Mouse (Mus musculus): Measurements from ENCODE around the gene Dlx2. TPM values are rescaled to one million over a fixed set of nuclear protein-coding genes. Genes with fewer than 3 reads are reported as not detected.

The Dlx2 gene
- polyA plus RNA-seq, 1 experiment, result 0.01 TPM

DNA sequence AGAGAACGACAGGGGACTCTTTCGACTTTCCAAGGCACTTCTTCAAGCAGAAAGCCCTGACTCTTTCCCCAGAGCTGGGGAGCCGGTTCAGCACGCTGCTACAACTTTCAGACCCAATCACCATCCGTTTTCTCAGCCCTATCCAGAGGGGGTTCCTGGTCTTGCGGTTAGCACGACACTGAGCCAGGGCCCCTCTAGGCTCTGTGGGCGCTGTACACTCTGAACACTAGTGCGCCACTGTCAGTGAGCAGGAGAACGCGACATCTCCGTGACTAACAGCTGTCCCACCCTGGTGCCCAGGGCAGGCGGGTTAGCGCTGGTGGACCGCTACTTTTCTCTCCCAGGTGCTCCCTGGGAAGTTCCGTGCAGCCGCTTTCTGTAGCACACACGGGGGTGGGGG, 5.2 kb upstream of the Dlx2 start:
- Histone ChIP-seq H3K9me3 (ENCODE audit: control insufficient read depth, low read length) (peaks cover 2% of the 10 kb centered on the region; the same call in 1 of the 2 replicates), H3K4me3 (replicated peaks) (no peak overlapping the region), H3K4me1 (ENCODE audit: control insufficient read depth) (peaks cover 1% of the 10 kb centered on the region), H3K27me3 (ENCODE audit: control insufficient read depth) (peaks cover 76% of the 10 kb centered on the region), H3K36me3 (ENCODE audit: control insufficient read depth) (no peaks in the 10 kb centered on the region)
- TF ChIP-seq GATA1 (IDR thresholded peaks at IDR 0.05; ENCODE audit: low read length) (no peak), TAL1 (IDR thresholded peaks at IDR 0.05; ENCODE audit: low read length) (no peak)

- no peak overlapping the region for H3K4me3 ChIP-seq (replicated peaks)
- TF ChIP-seq GATA1 (IDR thresholded peaks at IDR 0.05; ENCODE audit: low read length) (no peak), TAL1 (IDR thresholded peaks at IDR 0.05; ENCODE audit: low read length) (no peak)
- peaks cover 15% of the 10 kb centered on the region for H3K9me3 ChIP-seq (ENCODE audit: control insufficient read depth, low read length)
- peaks cover 90% of the 10 kb centered on the region for H3K27me3 ChIP-seq (ENCODE audit: control insufficient read depth)
- peaks cover 13% of the 10 kb centered on the region for H3K4me1 ChIP-seq (ENCODE audit: control insufficient read depth)
- no peaks in the 10 kb centered on the region for H3K36me3 ChIP-seq (ENCODE audit: control insufficient read depth)
These were observed 3.8 kb upstream of the Dlx2 start for GRCm38 (mm10) chr2:71550330-71550729.

GRCm38 (mm10) chr2:71547829-71548228, 1.3 kb upstream of the Dlx2 start:
- Histone ChIP-seq H3K4me1 (ENCODE audit: control insufficient read depth) (peaks cover 20% of the 10 kb centered on the region), H3K9me3 (ENCODE audit: control insufficient read depth, low read length) (peaks cover 31% of the 10 kb centered on the region), H3K4me3 (replicated peaks) (no peak overlapping the region), H3K36me3 (ENCODE audit: control insufficient read depth) (no peaks in the 10 kb centered on the region), H3K27me3 (ENCODE audit: control insufficient read depth) (peaks cover 97% of the 10 kb centered on the region)
- TF ChIP-seq GATA1 (IDR thresholded peaks at IDR 0.05; ENCODE audit: low read length), result no peak
- no peak for TF ChIP-seq TAL1 (IDR thresholded peaks at IDR 0.05; ENCODE audit: low read length)

DNA sequence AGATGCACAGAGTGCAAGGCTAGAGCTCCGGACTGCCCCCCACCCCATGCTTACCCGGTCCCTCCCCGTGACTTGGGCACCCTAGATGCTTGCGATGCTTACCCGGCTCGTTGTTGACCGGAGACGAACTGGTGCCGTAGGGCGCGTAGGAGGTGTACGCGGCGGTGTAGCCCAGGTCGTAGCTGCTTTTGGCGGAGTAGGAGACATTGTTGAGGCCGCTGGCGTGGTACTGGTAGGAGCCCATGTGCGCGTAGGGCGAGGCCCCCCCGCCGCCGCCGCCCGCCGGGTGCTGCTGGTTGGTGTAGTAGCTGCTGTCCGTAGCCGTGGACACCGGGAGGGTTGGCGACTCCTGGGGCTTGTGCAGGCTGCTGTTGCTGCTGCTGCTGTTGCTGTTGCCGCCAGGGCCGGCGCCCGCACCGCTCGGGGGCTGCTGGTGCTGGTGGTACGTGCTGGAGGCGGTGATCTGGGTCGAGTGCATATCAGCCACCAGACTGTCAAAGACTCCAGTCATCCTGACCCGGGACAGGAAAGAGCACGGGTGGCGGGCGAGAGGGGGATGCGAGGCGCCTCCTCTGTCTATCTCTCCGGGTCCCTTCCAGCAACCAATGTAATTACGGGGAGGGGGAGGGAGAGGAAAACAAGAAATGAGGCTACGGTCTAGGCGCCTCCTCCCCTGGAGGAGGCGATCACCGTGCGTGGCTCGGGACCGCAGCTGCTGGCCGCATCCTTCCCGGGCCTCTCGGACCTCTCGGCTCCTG, 493 bp downstream of the Dlx2 start:
- Histone ChIP-seq H3K4me3 (replicated peaks) (peak overlapping the region; percentile 40), H3K36me3 (ENCODE audit: control insufficient read depth) (no peaks in the 10 kb centered on the region), H3K27me3 (ENCODE audit: control insufficient read depth) (peaks cover 97% of the 10 kb centered on the region), H3K4me1 (ENCODE audit: control insufficient read depth) (peaks cover 21% of the 10 kb centered on the region), H3K9me3 (ENCODE audit: control insufficient read depth, low read length) (peaks cover 36% of the 10 kb centered on the region)
- TF ChIP-seq TAL1 (IDR thresholded peaks at IDR 0.05; ENCODE audit: low read length) (no peak), GATA1 (IDR thresholded peaks at IDR 0.05; ENCODE audit: low read length) (no peak)

DNA sequence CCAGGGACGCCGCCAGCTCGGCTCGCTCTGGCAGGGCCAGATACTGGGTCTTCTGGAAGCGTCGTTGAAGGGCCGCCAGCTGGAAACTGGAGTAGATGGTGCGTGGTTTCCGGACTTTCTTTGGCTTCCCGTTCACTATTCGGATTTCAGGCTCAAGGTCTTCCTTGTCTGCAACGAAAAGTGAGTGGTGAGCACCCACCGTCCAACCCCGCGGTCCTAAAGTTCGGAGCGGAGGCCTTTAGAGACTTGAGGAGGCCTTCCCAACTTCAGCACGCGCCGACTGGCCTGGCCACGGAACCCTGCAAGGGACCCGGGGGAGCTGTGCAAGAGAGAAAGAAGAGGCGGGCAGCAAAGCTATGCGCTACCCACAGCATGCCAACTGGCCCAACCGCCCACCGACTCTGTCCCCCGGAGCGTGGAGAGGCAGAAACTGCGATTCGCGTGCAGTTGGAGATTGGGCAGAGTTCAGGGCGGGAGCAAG, 1.1 kb downstream of the Dlx2 start:
- Histone ChIP-seq H3K27me3 (ENCODE audit: control insufficient read depth) (peaks cover 99% of the 10 kb centered on the region), H3K9me3 (ENCODE audit: control insufficient read depth, low read length) (peaks cover 38% of the 10 kb centered on the region), H3K4me3 (replicated peaks) (no peak overlapping the region), H3K4me1 (ENCODE audit: control insufficient read depth) (peaks cover 21% of the 10 kb centered on the region), H3K36me3 (ENCODE audit: control insufficient read depth) (no peaks in the 10 kb centered on the region)
- TF ChIP-seq GATA1 (IDR thresholded peaks at IDR 0.05; ENCODE audit: low read length) (no peak), TAL1 (IDR thresholded peaks at IDR 0.05; ENCODE audit: low read length) (no peak)

- Histone ChIP-seq H3K36me3 (ENCODE audit: control insufficient read depth) (no peaks in the 10 kb centered on the region), H3K9me3 (ENCODE audit: control insufficient read depth, low read length) (peaks cover 40% of the 10 kb centered on the region), H3K4me1 (ENCODE audit: control insufficient read depth) (peaks cover 21% of the 10 kb centered on the region), H3K4me3 (replicated peaks) (no peak overlapping the region), H3K27me3 (ENCODE audit: control insufficient read depth) (peaks cover 99% of the 10 kb centered on the region)
- no peak for TF ChIP-seq TAL1 (IDR thresholded peaks at IDR 0.05; ENCODE audit: low read length)
- no peak for TF ChIP-seq GATA1 (IDR thresholded peaks at IDR 0.05; ENCODE audit: low read length)
These were observed 1.9 kb downstream of the Dlx2 start for GRCm38 (mm10) chr2:71544391-71545285.

GRCm38 (mm10) chr2:71543948-71544347, 2.6 kb downstream of the Dlx2 start:
- H3K9me3 ChIP-seq (ENCODE audit: control insufficient read depth, low read length), result peaks cover 45% of the 10 kb centered on the region
- TF ChIP-seq GATA1 (IDR thresholded peaks at IDR 0.05; ENCODE audit: low read length) (no peak), TAL1 (IDR thresholded peaks at IDR 0.05; ENCODE audit: low read length) (no peak)
- H3K4me3 ChIP-seq (replicated peaks), result no peak overlapping the region
- H3K36me3 ChIP-seq (ENCODE audit: control insufficient read depth), result no peaks in the 10 kb centered on the region
- peaks cover 99% of the 10 kb centered on the region for H3K27me3 ChIP-seq (ENCODE audit: control insufficient read depth)
- H3K4me1 ChIP-seq (ENCODE audit: control insufficient read depth), result peaks cover 24% of the 10 kb centered on the region

GRCm38 (mm10) chr2:71543531-71543930, 3.0 kb downstream of the Dlx2 start:
- no peaks in the 10 kb centered on the region for H3K36me3 ChIP-seq (ENCODE audit: control insufficient read depth)
- H3K27me3 ChIP-seq (ENCODE audit: control insufficient read depth), result peaks cover 99% of the 10 kb centered on the region
- H3K9me3 ChIP-seq (ENCODE audit: control insufficient read depth, low read length), result peaks cover 47% of the 10 kb centered on the region
- no peak for TF ChIP-seq TAL1 (IDR thresholded peaks at IDR 0.05; ENCODE audit: low read length)
- TF ChIP-seq GATA1 (IDR thresholded peaks at IDR 0.05; ENCODE audit: low read length), result no peak
- peaks cover 26% of the 10 kb centered on the region for H3K4me1 ChIP-seq (ENCODE audit: control insufficient read depth)
- no peak overlapping the region for H3K4me3 ChIP-seq (replicated peaks)

DNA sequence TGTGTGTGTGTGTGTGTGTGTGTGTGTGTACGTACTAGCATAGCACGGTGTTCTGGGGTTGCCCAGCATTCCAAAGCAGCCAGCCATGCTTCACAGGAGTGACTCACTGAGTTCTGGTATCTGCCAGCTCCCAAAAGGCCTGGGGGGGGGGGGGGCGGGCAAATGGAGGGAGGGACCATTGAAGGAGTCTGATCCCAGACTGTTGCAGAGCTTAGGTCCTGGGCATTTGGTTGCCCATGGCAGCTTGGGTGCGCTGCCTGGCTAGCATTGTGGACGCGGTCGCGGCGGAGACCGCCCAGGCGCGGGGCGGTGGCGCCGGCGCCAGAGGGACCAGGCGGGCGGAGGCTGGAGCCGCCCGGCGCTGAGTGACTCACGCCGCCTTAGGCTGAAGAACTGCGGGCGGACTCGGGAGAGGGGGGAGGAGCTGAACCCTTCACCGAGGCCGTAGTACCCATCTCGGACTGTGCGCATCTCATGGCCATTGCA, 3.7 kb downstream of the Dlx2 start:
- TF ChIP-seq TAL1 (IDR thresholded peaks at IDR 0.05; ENCODE audit: low read length) (no peak), GATA1 (IDR thresholded peaks at IDR 0.05; ENCODE audit: low read length) (no peak)
- H3K27me3 ChIP-seq (ENCODE audit: control insufficient read depth), result peaks cover 99% of the 10 kb centered on the region
- no peak overlapping the region for H3K4me3 ChIP-seq (replicated peaks)
- H3K36me3 ChIP-seq (ENCODE audit: control insufficient read depth), result no peaks in the 10 kb centered on the region
- peaks cover 47% of the 10 kb centered on the region for H3K9me3 ChIP-seq (ENCODE audit: control insufficient read depth, low read length)
- peaks cover 26% of the 10 kb centered on the region for H3K4me1 ChIP-seq (ENCODE audit: control insufficient read depth)
